Mouse (Mus musculus): Measurements from ENCODE around the gene Itpr3. TPM values are rescaled to one million over a fixed set of nuclear protein-coding genes. Genes with fewer than 3 reads are reported as not detected.

Gene Itpr3
- polyA plus RNA-seq, 1 experiment from 2014 or later: 0.79 TPM

Small RNA genes lying within 50 kb of the gene (microRNA-seq; reads per million reads assigned to microRNA genes)
- gene Mir7677: not detected

Other genes with a start within 250 kb of the Itpr3 start
- 0.09 TPM in 1 of 2 replicates, not detected in the other for gene Nkx2-5, start 212.3 kb upstream of the Itpr3 start, polyA plus RNA-seq (2015; fragmentation: Nextera tagmentation; extraction: Ambion mirVana)
- 3.4 and 3.7 TPM in 2 replicates for gene Kifc5b, start 140.2 kb upstream of the Itpr3 start, polyA plus RNA-seq (2015; fragmentation: Nextera tagmentation; extraction: Ambion mirVana)
- 32.3 and 34.7 TPM in 2 replicates for gene Phf1, start 124.3 kb upstream of the Itpr3 start, polyA plus RNA-seq (2015; fragmentation: Nextera tagmentation; extraction: Ambion mirVana)
- gene Cuta, start 117.7 kb upstream of the Itpr3 start, polyA plus RNA-seq (2015; fragmentation: Nextera tagmentation; extraction: Ambion mirVana): 134 and 138 TPM in 2 replicates
- 4.7 and 5.1 TPM in 2 replicates for gene Syngap1, start 116.1 kb upstream of the Itpr3 start, polyA plus RNA-seq (2015; fragmentation: Nextera tagmentation; extraction: Ambion mirVana)
- 14.6 and 14.7 TPM in 2 replicates for gene Zbtb9, start 84.1 kb upstream of the Itpr3 start, polyA plus RNA-seq (2015; fragmentation: Nextera tagmentation; extraction: Ambion mirVana)
- gene Bak1, start 28.3 kb upstream of the Itpr3 start, polyA plus RNA-seq (2015; fragmentation: Nextera tagmentation; extraction: Ambion mirVana): 4.1 and 4.5 TPM in 2 replicates
- gene Uqcc2, start 76.6 kb downstream of the Itpr3 start, polyA plus RNA-seq (2015; fragmentation: Nextera tagmentation; extraction: Ambion mirVana): 379 and 389 TPM in 2 replicates
- 0.26 and 0.28 TPM in 2 replicates for gene Ip6k3, start 110.5 kb downstream of the Itpr3 start, polyA plus RNA-seq (2015; fragmentation: Nextera tagmentation; extraction: Ambion mirVana)
- 20.8 and 23.7 TPM in 2 replicates for gene Lemd2, start 147.2 kb downstream of the Itpr3 start, polyA plus RNA-seq (2015; fragmentation: Nextera tagmentation; extraction: Ambion mirVana)